Mouse (Mus musculus): ENCODE measurements around the gene Tma7. TPM values are rescaled to one million over a fixed set of nuclear protein-coding genes. Genes with fewer than 3 reads are reported as not detected.

Gene Tma7
- polyA plus RNA-seq, 1 experiment = 294 TPM

DNA sequence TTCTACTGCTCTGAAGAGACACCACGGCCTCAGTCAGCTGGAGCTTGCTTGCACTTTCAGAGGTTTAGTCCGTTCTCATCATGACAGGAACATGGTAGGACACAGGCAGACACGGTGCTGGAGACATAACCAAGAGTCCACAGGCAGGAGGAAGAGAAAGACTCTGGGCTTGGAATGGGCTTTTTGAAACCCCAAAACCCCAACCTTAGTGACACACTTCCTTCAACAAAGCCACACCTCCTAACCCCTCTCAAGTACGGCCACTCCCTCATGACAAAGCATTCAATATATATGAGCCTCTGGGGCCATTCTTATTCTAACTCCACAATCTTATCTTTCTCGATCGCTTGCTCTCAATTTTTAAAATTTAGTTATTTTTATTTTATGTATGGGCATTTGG is 50.0 kb downstream of the Tma7 start:
- Histone ChIP-seq H3K27me3 (ENCODE audit: control insufficient read depth, insufficient read depth, insufficient read length) (no peaks in the 10 kb centered on the region), H3K36me3 (ENCODE audit: control insufficient read depth, insufficient read depth) (peaks cover 5% of the 10 kb centered on the region), H3K79me3 (ENCODE audit: low read depth) (no peaks in the 10 kb centered on the region), H3K79me2 (ENCODE audit: control insufficient read depth, insufficient read depth) (no peaks in the 10 kb centered on the region), H3K4me3 (ENCODE audit: insufficient read depth, poor library complexity, severe bottlenecking) (no peak overlapping the region), H3ac (ENCODE audit: control insufficient read depth, insufficient read length, low read depth) (no peak overlapping the region)
- TF ChIP-seq CTCF (IDR thresholded peaks at IDR 0.05; ENCODE audit: control insufficient read depth, insufficient read depth, insufficient read length) (no peak), USF1 (IDR thresholded peaks at IDR 0.05; ENCODE audit: low read depth) (no peak), MYOG (IDR thresholded peaks at IDR 0.05; ENCODE audit: control insufficient read depth, extremely low read depth, insufficient read length) (no peak), MAX (IDR thresholded peaks at IDR 0.05) (no peak), FOSL1 (IDR thresholded peaks at IDR 0.05; ENCODE audit: insufficient read depth, low read length, poor library complexity, severe bottlenecking) (no peak), CEBPB (IDR thresholded peaks at IDR 0.05; ENCODE audit: low read depth) (no peak), MYOD1 (IDR thresholded peaks at IDR 0.05; ENCODE audit: control insufficient read depth, insufficient read length, low read depth) (no peak)

DNA sequence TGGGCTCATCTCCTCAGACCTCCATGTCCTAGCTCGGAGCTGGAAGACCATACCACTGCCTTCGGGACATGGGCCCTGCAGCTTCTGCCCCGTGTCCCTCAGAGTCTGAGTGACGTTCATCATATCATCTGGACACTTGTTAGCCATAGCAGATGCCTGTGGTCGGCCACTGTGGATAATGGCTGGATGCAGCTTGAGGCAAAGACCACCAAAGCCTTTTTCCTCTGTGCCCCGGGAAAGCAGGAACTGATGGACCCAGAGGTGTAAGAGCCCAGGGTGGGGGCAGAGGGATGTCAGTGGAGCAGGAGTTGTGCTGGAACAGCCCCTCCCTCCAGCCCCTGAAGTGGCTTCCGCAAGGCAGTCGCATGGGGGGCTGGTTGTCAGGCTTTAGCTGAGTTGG is 50.7 kb downstream of the Tma7 start:
- H3K27me3 ChIP-seq (ENCODE audit: control insufficient read depth, insufficient read depth, insufficient read length) = no peaks in the 10 kb centered on the region
- no peaks in the 10 kb centered on the region for H3K79me2 ChIP-seq (ENCODE audit: control insufficient read depth, insufficient read depth)
- no peak overlapping the region for H3ac ChIP-seq (ENCODE audit: control insufficient read depth, insufficient read length, low read depth)
- no peaks in the 10 kb centered on the region for H3K79me3 ChIP-seq (ENCODE audit: low read depth)
- TF ChIP-seq USF1 (IDR thresholded peaks at IDR 0.05; ENCODE audit: low read depth) = no peak
- no peak for TF ChIP-seq MYOD1 (IDR thresholded peaks at IDR 0.05; ENCODE audit: control insufficient read depth, insufficient read length, low read depth)
- no peak for TF ChIP-seq MYOG (IDR thresholded peaks at IDR 0.05; ENCODE audit: control insufficient read depth, extremely low read depth, insufficient read length)
- TF ChIP-seq CEBPB (IDR thresholded peaks at IDR 0.05; ENCODE audit: low read depth) = no peak
- TF ChIP-seq CTCF (IDR thresholded peaks at IDR 0.05; ENCODE audit: control insufficient read depth, insufficient read depth, insufficient read length) = no peak
- no peak for TF ChIP-seq FOSL1 (IDR thresholded peaks at IDR 0.05; ENCODE audit: insufficient read depth, low read length, poor library complexity, severe bottlenecking)
- TF ChIP-seq MAX (IDR thresholded peaks at IDR 0.05) = no peak
- no peak overlapping the region for H3K4me3 ChIP-seq (ENCODE audit: insufficient read depth, poor library complexity, severe bottlenecking)
- peaks cover 5% of the 10 kb centered on the region for H3K36me3 ChIP-seq (ENCODE audit: control insufficient read depth, insufficient read depth)

DNA sequence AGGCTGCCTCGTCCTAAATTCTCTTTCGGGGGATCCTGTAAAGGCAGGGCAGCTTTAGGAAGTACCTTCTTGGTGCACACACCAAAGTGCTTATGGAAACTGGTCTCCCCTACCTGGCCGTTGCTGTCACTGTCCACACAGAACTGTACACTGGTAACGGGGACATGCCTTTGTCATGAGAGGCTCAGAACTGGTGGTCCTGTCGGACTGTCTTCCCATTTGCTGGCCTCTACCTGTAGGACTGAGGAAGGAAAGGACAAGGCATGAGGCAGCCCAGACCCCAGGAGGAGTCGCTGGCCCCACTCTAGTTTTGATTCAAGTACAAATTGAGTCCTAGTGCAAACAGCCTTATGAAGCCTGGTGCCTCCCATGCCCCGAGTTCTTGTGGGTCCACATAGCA is 51.4 kb downstream of the Tma7 start:
- H3K4me3 ChIP-seq (ENCODE audit: insufficient read depth, poor library complexity, severe bottlenecking) = no peak overlapping the region
- H3K27me3 ChIP-seq (ENCODE audit: control insufficient read depth, insufficient read depth, insufficient read length) = no peaks in the 10 kb centered on the region
- H3K79me2 ChIP-seq (ENCODE audit: control insufficient read depth, insufficient read depth) = no peaks in the 10 kb centered on the region
- TF ChIP-seq FOSL1 (IDR thresholded peaks at IDR 0.05; ENCODE audit: insufficient read depth, low read length, poor library complexity, severe bottlenecking) (no peak), MYOG (IDR thresholded peaks at IDR 0.05; ENCODE audit: control insufficient read depth, extremely low read depth, insufficient read length) (no peak), MYOD1 (IDR thresholded peaks at IDR 0.05; ENCODE audit: control insufficient read depth, insufficient read length, low read depth) (no peak), CTCF (IDR thresholded peaks at IDR 0.05; ENCODE audit: control insufficient read depth, insufficient read depth, insufficient read length) (no peak), USF1 (IDR thresholded peaks at IDR 0.05; ENCODE audit: low read depth) (no peak), CEBPB (IDR thresholded peaks at IDR 0.05; ENCODE audit: low read depth) (no peak), MAX (IDR thresholded peaks at IDR 0.05) (no peak)
- no peaks in the 10 kb centered on the region for H3K79me3 ChIP-seq (ENCODE audit: low read depth)
- H3K36me3 ChIP-seq (ENCODE audit: control insufficient read depth, insufficient read depth) = peaks cover 5% of the 10 kb centered on the region
- H3ac ChIP-seq (ENCODE audit: control insufficient read depth, insufficient read length, low read depth) = no peak overlapping the region

DNA sequence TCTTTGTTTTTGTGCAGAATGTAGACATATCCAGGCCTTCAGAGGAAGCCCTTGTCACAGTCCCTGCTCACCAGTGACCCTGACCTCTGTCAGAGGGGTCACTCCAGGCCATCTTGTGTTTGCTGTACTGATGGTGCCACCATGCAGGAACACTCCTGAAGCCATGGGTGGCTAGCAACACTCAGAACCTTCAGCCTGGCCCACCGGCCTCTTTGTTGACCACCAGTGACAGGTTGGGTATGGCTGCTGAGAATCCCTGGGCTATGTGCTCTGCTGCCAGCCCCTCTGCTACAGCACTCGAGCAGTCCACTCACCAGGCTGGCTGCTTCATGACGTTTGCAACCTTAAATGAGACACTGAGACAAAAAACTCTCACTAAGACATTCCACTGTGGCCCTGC is 52.1 kb downstream of the Tma7 start:
- TF ChIP-seq CTCF (IDR thresholded peaks at IDR 0.05; ENCODE audit: control insufficient read depth, insufficient read depth, insufficient read length) = no peak
- no peak for TF ChIP-seq CEBPB (IDR thresholded peaks at IDR 0.05; ENCODE audit: low read depth)
- TF ChIP-seq MYOD1 (IDR thresholded peaks at IDR 0.05; ENCODE audit: control insufficient read depth, insufficient read length, low read depth) = no peak
- no peak for TF ChIP-seq FOSL1 (IDR thresholded peaks at IDR 0.05; ENCODE audit: insufficient read depth, low read length, poor library complexity, severe bottlenecking)
- TF ChIP-seq MYOG (IDR thresholded peaks at IDR 0.05; ENCODE audit: control insufficient read depth, extremely low read depth, insufficient read length) = no peak
- TF ChIP-seq USF1 (IDR thresholded peaks at IDR 0.05; ENCODE audit: low read depth) = no peak
- no peaks in the 10 kb centered on the region for H3K79me3 ChIP-seq (ENCODE audit: low read depth)
- H3K4me3 ChIP-seq (ENCODE audit: insufficient read depth, poor library complexity, severe bottlenecking) = no peak overlapping the region
- H3K79me2 ChIP-seq (ENCODE audit: control insufficient read depth, insufficient read depth) = no peaks in the 10 kb centered on the region
- no peaks in the 10 kb centered on the region for H3K27me3 ChIP-seq (ENCODE audit: control insufficient read depth, insufficient read depth, insufficient read length)
- no peak overlapping the region for H3ac ChIP-seq (ENCODE audit: control insufficient read depth, insufficient read length, low read depth)
- H3K36me3 ChIP-seq (ENCODE audit: control insufficient read depth, insufficient read depth) = peaks cover 5% of the 10 kb centered on the region

DNA sequence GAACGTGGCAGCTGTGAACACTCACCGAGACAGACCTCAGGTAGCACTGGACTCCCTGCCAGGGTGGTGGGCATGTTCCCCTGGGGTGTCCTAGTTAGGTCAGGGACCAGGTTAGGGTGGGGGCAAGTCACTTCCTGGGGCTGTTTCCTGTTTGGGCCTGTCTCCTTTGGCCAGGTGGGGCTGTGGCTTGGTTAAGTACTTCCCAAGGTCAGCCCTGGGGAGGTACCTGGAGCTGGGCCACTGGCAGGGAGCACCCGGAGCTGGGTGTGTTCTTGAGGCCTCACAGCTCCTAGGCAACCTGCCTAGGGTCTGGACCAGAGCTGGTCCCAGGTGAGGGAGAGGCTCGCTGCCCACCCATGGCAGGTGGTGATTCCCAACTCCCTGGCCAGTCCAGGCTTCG is 53.5 kb downstream of the Tma7 start:
- no peaks in the 10 kb centered on the region for H3K79me2 ChIP-seq (ENCODE audit: control insufficient read depth, insufficient read depth)
- H3ac ChIP-seq (ENCODE audit: control insufficient read depth, insufficient read length, low read depth) = no peak overlapping the region
- H3K36me3 ChIP-seq (ENCODE audit: control insufficient read depth, insufficient read depth) = peaks cover 5% of the 10 kb centered on the region
- no peaks in the 10 kb centered on the region for H3K27me3 ChIP-seq (ENCODE audit: control insufficient read depth, insufficient read depth, insufficient read length)
- no peaks in the 10 kb centered on the region for H3K79me3 ChIP-seq (ENCODE audit: low read depth)
- no peak overlapping the region for H3K4me3 ChIP-seq (ENCODE audit: insufficient read depth, poor library complexity, severe bottlenecking)
- TF ChIP-seq USF1 (IDR thresholded peaks at IDR 0.05; ENCODE audit: low read depth) = no peak
- no peak for TF ChIP-seq CTCF (IDR thresholded peaks at IDR 0.05; ENCODE audit: control insufficient read depth, insufficient read depth, insufficient read length)
- no peak for TF ChIP-seq MAX (IDR thresholded peaks at IDR 0.05)
- TF ChIP-seq FOSL1 (IDR thresholded peaks at IDR 0.05; ENCODE audit: insufficient read depth, low read length, poor library complexity, severe bottlenecking) = no peak
- no peak for TF ChIP-seq MYOD1 (IDR thresholded peaks at IDR 0.05; ENCODE audit: control insufficient read depth, insufficient read length, low read depth)
- no peak for TF ChIP-seq MYOG (IDR thresholded peaks at IDR 0.05; ENCODE audit: control insufficient read depth, extremely low read depth, insufficient read length)
- no peak for TF ChIP-seq CEBPB (IDR thresholded peaks at IDR 0.05; ENCODE audit: low read depth)

DNA sequence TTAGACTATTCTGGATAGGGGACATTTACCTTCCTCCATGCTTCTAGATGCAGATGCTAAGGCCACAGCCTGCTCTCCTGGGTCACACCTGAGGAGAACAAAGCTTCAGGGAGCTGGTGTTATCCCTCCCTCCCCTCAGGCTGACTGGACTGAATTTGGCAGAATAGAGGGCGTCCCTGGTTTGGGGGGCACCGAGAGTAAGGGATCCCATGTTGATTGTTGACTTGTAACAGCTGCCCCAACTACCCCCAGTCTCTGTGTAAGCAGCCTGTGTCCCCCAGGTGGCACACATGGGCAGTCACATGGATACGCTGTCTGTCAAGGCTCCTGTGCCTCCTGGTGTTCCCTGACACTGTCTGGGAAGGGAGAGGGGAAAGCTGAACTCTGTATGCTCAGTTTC is 54.0 kb downstream of the Tma7 start:
- Histone ChIP-seq H3K36me3 (ENCODE audit: control insufficient read depth, insufficient read depth) (peaks cover 5% of the 10 kb centered on the region), H3K79me3 (ENCODE audit: low read depth) (no peaks in the 10 kb centered on the region), H3K4me3 (ENCODE audit: insufficient read depth, poor library complexity, severe bottlenecking) (no peak overlapping the region), H3K27me3 (ENCODE audit: control insufficient read depth, insufficient read depth, insufficient read length) (no peaks in the 10 kb centered on the region), H3ac (ENCODE audit: control insufficient read depth, insufficient read length, low read depth) (no peak overlapping the region), H3K79me2 (ENCODE audit: control insufficient read depth, insufficient read depth) (no peaks in the 10 kb centered on the region)
- TF ChIP-seq USF1 (IDR thresholded peaks at IDR 0.05; ENCODE audit: low read depth) (no peak), MAX (IDR thresholded peaks at IDR 0.05) (no peak), MYOG (IDR thresholded peaks at IDR 0.05; ENCODE audit: control insufficient read depth, extremely low read depth, insufficient read length) (no peak), CEBPB (IDR thresholded peaks at IDR 0.05; ENCODE audit: low read depth) (no peak), FOSL1 (IDR thresholded peaks at IDR 0.05; ENCODE audit: insufficient read depth, low read length, poor library complexity, severe bottlenecking) (no peak), CTCF (IDR thresholded peaks at IDR 0.05; ENCODE audit: control insufficient read depth, insufficient read depth, insufficient read length) (no peak), MYOD1 (IDR thresholded peaks at IDR 0.05; ENCODE audit: control insufficient read depth, insufficient read length, low read depth) (no peak)

Data from C2C12 (cell line).